Mouse (Mus musculus) ES-E14 (cell line): ENCODE measurements around the gene C1ql2. TPM values are rescaled to one million over a fixed set of nuclear protein-coding genes. Genes with fewer than 3 reads are reported as not detected.

Source experiments
- DNase-seq: peaks from one replicate; pipeline ENCODE4 v3.0.0-alpha.2; 2013; ENCODE audit warnings: low read depth, low spot score
- H3K27ac ChIP-seq: 2 replicates; pipeline ENCODE4 v1.5.1; 2012; ENCODE audit warnings: low read depth, mild to moderate bottlenecking, low read length, moderate library complexity, mixed read lengths; ENCODE audit not compliant: poor library complexity, insufficient read depth, severe bottlenecking
- H3K36me3 ChIP-seq: 2 replicates; pipeline ENCODE4 v1.6.1; 2012; ENCODE audit warnings: mild to moderate bottlenecking, low read length, moderate library complexity, mixed read lengths; ENCODE audit not compliant: control insufficient read depth, poor library complexity, insufficient read depth, severe bottlenecking
- H3K4me1 ChIP-seq, 2 experiments: fragments of 150-350 bp in 1 of 2; sonication (generic) in 1 of 2; 2 replicates each; pipeline ENCODE4 v1.6.1; 2012; ENCODE audit warnings: low read length in 2 of 2, mild to moderate bottlenecking in 1 of 2, mixed read lengths in 1 of 2; ENCODE audit not compliant: control insufficient read depth in 2 of 2, insufficient read depth in 2 of 2, poor library complexity in 1 of 2
- H3K4me3 ChIP-seq, 2 experiments: fragments of 150-350 bp in 1 of 2; sonication (generic) in 1 of 2; 2 replicates each; pipeline ENCODE4 v1.5.1; 2012; ENCODE audit warnings: low read length in 2 of 2, low read depth in 1 of 2, mild to moderate bottlenecking in 1 of 2, mixed read lengths in 1 of 2; ENCODE audit not compliant: insufficient read depth in 1 of 2, poor library complexity in 1 of 2, severe bottlenecking in 1 of 2
- H3K9ac ChIP-seq: 2 replicates; pipeline ENCODE4 v1.6.1; 2012; ENCODE audit warnings: low read depth, mild to moderate bottlenecking, low read length, mixed read lengths; ENCODE audit not compliant: poor library complexity, insufficient read depth, severe bottlenecking
- H3K9me3 ChIP-seq: fragments of 150-350 bp; sonication (generic); 2 replicates; pipeline ENCODE4 v1.6.1; 2012; ENCODE audit warnings: low read depth, mild to moderate bottlenecking, low read length; ENCODE audit not compliant: control insufficient read depth, insufficient read depth
- CHD2 ChIP-seq: IDR thresholded peaks from 2 replicates; pipeline ENCODE4 v1.6.1; 2014; ENCODE audit warnings: mild to moderate bottlenecking, low read depth, low read length, inconsistent platforms
- HCFC1 ChIP-seq: IDR thresholded peaks from 2 replicates; pipeline ENCODE4 v1.6.1; 2012; ENCODE audit warnings: low read length, inconsistent platforms, borderline replicate concordance; ENCODE audit not compliant: insufficient read depth
- MAFK ChIP-seq: IDR thresholded peaks from 2 replicates; pipeline ENCODE4 v1.6.1; 2014; ENCODE audit warnings: mild to moderate bottlenecking, low read depth, low read length, inconsistent platforms; ENCODE audit not compliant: insufficient read depth
- ZC3H11A ChIP-seq: IDR thresholded peaks from 2 replicates; pipeline ENCODE4 v1.6.1; 2012; ENCODE audit warnings: low read depth, mild to moderate bottlenecking, inconsistent platforms, low read length, borderline replicate concordance
- ZNF384 ChIP-seq: IDR thresholded peaks from 2 replicates; pipeline ENCODE4 v1.6.1; 2012; ENCODE audit warnings: low read depth, low read length, inconsistent platforms
- in situ Hi-C, 2 experiments: fragments of 600-800 bp; cut with MboI; formaldehyde crosslinking; loops; one replicate each; pipeline ENCODE4 v1.15.1; 2025; ENCODE audit warnings: low sequenced_read_pairs in 2 of 2, inconsistent platforms in 1 of 2; ENCODE audit not compliant: unreplicated experiment in 2 of 2
- total RNA-seq: library from RNA; depleted of rRNA; stranded (reverse); fragments of 300-350 nt; gene quantifications from 2 replicates; pipeline ENCODE4 v1.2.3, GENCODE M21; 2012

Gene C1ql2
- total RNA-seq, 1 experiment: 0.49 TPM

DNA sequence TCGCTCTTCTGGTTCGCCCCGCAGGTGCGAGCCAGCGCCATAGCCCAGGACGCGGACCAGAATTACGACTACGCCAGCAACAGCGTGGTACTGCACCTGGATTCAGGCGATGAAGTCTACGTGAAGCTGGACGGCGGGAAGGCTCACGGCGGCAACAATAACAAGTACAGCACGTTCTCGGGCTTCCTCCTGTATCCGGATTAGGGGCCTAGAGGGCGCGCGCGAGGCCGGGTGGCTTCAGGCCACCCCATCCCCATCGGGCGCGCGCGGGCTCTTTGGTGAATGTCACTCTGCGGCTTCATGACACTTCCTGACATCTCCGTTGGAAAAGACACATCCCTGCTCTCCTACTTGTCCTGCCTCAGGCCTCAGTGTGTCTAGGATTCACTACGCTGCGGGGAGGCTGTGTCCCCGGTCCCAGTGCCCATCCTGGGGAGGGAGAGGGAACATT, 2.0 kb downstream of the C1ql2 start:
- TF ChIP-seq HCFC1 (no peak), CHD2 (no peak), MAFK (no peak), ZC3H11A (no peak), ZNF384 (no peak)
- Histone ChIP-seq H3K9ac (peak overlapping the region; percentile 45; the same call in 1 of the 2 replicates), H3K4me3 (peak overlapping the region; percentile 42 to 56), H3K27ac (no peak overlapping the region), H3K36me3 (no peaks in the 10 kb centered on the region), H3K4me1 (no peaks in the 10 kb centered on the region), H3K9me3 (no peaks in the 10 kb centered on the region)
- DNase-seq: no peak
- in situ Hi-C loops: loop anchor here in 1 of 2 experiments (5.0 kb wide), 1 partner anchor 255 kb away; no protein-coding TSS in a partner anchor

DNA sequence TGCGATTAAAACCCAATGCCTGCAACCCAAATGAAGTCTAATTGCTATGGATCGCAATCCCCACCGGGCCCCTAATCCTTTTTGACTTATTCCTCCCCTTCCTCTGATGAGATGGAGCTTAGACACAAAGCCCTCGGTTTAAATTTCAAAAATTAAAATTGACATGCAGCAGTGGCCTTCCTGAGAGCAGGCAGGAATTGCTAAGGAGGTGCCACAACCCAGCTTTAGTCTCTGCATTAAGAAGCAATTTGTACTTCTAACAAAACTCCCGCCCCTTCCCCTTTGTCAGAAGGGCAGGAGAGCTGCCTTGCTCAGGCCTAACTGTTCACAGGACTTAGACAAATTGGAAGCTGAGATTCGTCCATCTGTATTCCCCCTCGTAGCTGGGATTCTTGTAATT, 4.6 kb downstream of the C1ql2 start:
- TF ChIP-seq ZNF384 (no peak), CHD2 (no peak), ZC3H11A (no peak), HCFC1 (no peak), MAFK (no peak)
- Histone ChIP-seq H3K4me3 (no peak overlapping the region), H3K36me3 (no peaks in the 10 kb centered on the region), H3K9me3 (no peaks in the 10 kb centered on the region), H3K4me1 (no peaks in the 10 kb centered on the region), H3K9ac (no peak overlapping the region), H3K27ac (no peak overlapping the region)
- in situ Hi-C loops: no loop called here
- DNase-seq: no peak

DNA sequence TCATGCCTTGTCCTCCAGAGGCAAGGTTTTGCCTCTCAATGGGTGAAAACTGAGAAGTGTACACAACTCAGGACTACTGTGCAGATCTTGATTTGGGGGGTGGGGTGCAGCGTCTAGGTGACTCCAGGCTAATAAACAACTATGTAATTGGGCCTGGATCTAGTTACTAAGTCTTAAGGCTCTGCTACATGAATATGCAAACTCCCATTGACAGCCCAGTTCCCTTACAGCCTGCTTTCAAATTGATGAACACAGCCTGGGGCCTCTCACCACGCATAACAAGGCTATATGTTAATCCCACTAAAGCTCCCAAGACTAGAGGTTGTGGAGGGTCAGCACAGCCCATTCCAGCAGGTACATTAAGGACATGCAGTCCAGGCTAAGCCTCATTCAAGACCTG, 14.0 kb downstream of the C1ql2 start:
- Histone ChIP-seq H3K27ac (no peak overlapping the region), H3K4me1 (peaks cover 0 to 7% of the 10 kb centered on the region in 2 experiments; a peak in 2 of 4 replicates), H3K36me3 (no peaks in the 10 kb centered on the region), H3K9me3 (no peaks in the 10 kb centered on the region), H3K9ac (no peak overlapping the region), H3K4me3 (no peak overlapping the region)
- no peak for DNase-seq
- TF ChIP-seq ZNF384 (no peak), CHD2 (no peak), HCFC1 (no peak), MAFK (no peak), ZC3H11A (no peak)
- in situ Hi-C loops: no loop called here

DNA sequence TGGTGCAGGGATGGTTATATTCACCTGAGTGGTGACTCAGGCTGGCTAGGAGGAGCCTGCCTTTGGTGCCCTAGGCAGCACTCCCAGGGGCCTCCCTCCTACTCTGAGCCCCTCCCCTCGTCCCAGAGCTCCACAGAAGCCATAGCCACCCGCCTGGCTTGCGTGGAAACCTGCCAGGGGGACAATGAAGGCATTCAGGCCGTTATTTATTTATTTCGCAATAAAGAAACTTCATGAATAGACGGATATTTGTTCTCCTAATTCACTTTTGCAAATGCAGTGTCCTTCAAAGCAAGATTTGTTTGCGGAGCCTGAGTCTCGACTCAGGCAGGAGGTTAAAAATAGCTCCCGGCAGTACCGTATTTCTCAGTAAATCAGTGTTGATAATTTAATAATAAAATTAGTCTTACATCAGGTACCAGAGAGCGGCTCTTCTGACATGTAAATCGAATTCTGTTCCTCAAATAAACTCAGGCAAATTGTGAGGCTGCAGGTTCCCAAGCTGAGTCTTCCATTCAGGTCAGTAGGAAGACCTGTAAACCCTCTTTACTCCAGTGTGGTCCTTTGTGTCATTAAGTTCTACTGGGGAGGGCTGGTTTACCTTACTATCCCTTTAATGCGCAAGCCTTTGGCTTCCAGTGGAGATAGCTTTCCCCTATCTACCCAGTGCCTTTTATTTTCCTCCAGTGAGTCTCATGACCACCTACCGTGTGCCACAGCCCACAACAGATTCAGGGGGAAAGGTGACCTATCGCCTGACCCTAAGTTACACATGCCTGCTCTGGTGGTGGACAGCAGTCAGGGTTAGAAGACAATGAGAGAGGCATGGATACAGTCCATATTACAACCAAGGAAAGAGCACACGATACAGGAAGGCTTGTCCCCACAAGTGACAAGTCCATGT, 17.2 kb downstream of the C1ql2 start:
- no peak for DNase-seq
- H3K27ac ChIP-seq: no peak overlapping the region
- peaks cover 0 to 7% of the 10 kb centered on the region in 2 experiments; a peak in 2 of 4 replicates for H3K4me1 ChIP-seq
- H3K4me3 ChIP-seq: no peak overlapping the region
- no peak for TF ChIP-seq ZNF384
- TF ChIP-seq MAFK: no peak
- H3K9ac ChIP-seq: no peak overlapping the region
- no peaks in the 10 kb centered on the region for H3K9me3 ChIP-seq
- in situ Hi-C loops: no loop called here
- no peaks in the 10 kb centered on the region for H3K36me3 ChIP-seq
